Mouse (Mus musculus) retina, postnatal 7 days (tissue): ENCODE results near the gene Crtap.
A peak's percentile ranks its signal among the peaks of the same experiment; 100 is the strongest.

Experiments used
- DNase-seq: peaks from one replicate; pipeline ENCODE4 v3.0.0-alpha.2; 2012; ENCODE audit warnings: low read depth, low spot score

Crtap gene

GRCm38 (mm10) chr9:114389905-114390748, at the start of gene Crtap:
TSS of gene Crtap (minus strand) at chr9:114390675.
- DNase-seq, result no peak

GRCm38 (mm10) chr9:114435668-114436067, 45.2 kb upstream of the Crtap start:
- no peak for DNase-seq

- no peak for DNase-seq
Observed at GRCm38 (mm10) chr9:114428103-114428834, 37.8 kb upstream of the Crtap start.

GRCm38 (mm10) chr9:114427425-114427824, 37.0 kb upstream of the Crtap start:
- no peak for DNase-seq

- no peak for DNase-seq
Observed at GRCm38 (mm10) chr9:114426201-114426600, 35.7 kb upstream of the Crtap start.

GRCm38 (mm10) chr9:114425576-114425975, 35.1 kb upstream of the Crtap start:
- no peak for DNase-seq

GRCm38 (mm10) chr9:114421797-114422196, 31.3 kb upstream of the Crtap start:
- no peak for DNase-seq

- no peak for DNase-seq
Observed at GRCm38 (mm10) chr9:114421045-114421444, 30.6 kb upstream of the Crtap start.

- no peak for DNase-seq
Observed at GRCm38 (mm10) chr9:114420443-114420842, 30.0 kb upstream of the Crtap start.

GRCm38 (mm10) chr9:114418187-114418586, 27.7 kb upstream of the Crtap start:
- DNase-seq, result peak; percentile 19

GRCm38 (mm10) chr9:114416646-114417517, 26.4 kb upstream of the Crtap start:
- no peak for DNase-seq

GRCm38 (mm10) chr9:114415701-114416100, 25.2 kb upstream of the Crtap start:
- DNase-seq, result peak; percentile 51

GRCm38 (mm10) chr9:114413866-114414265, 23.4 kb upstream of the Crtap start:
- no peak for DNase-seq

GRCm38 (mm10) chr9:114412406-114412805, 21.9 kb upstream of the Crtap start:
- no peak for DNase-seq

- DNase-seq, result no peak
Observed at GRCm38 (mm10) chr9:114411295-114411694, 20.8 kb upstream of the Crtap start.

GRCm38 (mm10) chr9:114410313-114410862, 19.9 kb upstream of the Crtap start:
- no peak for DNase-seq

GRCm38 (mm10) chr9:114407676-114408075, 17.2 kb upstream of the Crtap start:
- no peak for DNase-seq

GRCm38 (mm10) chr9:114401685-114402080, 11.2 kb upstream of the Crtap start:
- DNase-seq, result no peak

GRCm38 (mm10) chr9:114400949-114401684, 10.6 kb upstream of the Crtap start, which contains the start of the genes Glb1 and Tmppe:
TSS of gene Glb1 (plus strand) at chr9:114401076.
TSS of gene Tmppe (plus strand) at chr9:114401105.
- DNase-seq, result peak; percentile 53

GRCm38 (mm10) chr9:114400588-114400948, 10.1 kb upstream of the Crtap start:
- DNase-seq, result no peak

- DNase-seq, result no peak
Observed at GRCm38 (mm10) chr9:114399680-114400079, 9.2 kb upstream of the Crtap start.
